Mouse (Mus musculus): ENCODE measurements around the gene Vmn2r25.
"Not testable (repeated sequence)": the region's sequence is repeated elsewhere in the genome, so short reads cannot be mapped to it uniquely, and the experiment has no call there.

The Vmn2r25 gene

GRCm38 (mm10) chr6:123853363-123853762 is at the start of gene Vmn2r25:
Gene Vmn2r25 (minus strand): TSS chr6:123853463.
- not testable (repeated sequence) for DNase-seq (ENCODE audit: low spot score in 2 of 2)

- DNase-seq (ENCODE audit: low spot score in 2 of 2): no peak
Measured at GRCm38 (mm10) chr6:123819951-123820350, 33.3 kb downstream of the Vmn2r25 start.

- DNase-seq (ENCODE audit: low spot score in 2 of 2): not testable (repeated sequence)
Measured at GRCm38 (mm10) chr6:123810291-123810690, 43.0 kb downstream of the Vmn2r25 start.

GRCm38 (mm10) chr6:123793746-123794145 is 59.5 kb downstream of the Vmn2r25 start:
- no peak for DNase-seq (ENCODE audit: low spot score in 2 of 2)

- no peak for DNase-seq (ENCODE audit: low spot score in 2 of 2)
Measured at GRCm38 (mm10) chr6:123784857-123785256, 68.4 kb downstream of the Vmn2r25 start.

- DNase-seq (ENCODE audit: low spot score in 2 of 2): no peak
Measured at GRCm38 (mm10) chr6:123778579-123778978, 74.7 kb downstream of the Vmn2r25 start, which contains the start of gene Vmn2r24. Gene Vmn2r24 (plus strand): TSS chr6:123778879.

Measured in right cerebral cortex, postnatal 36 days (tissue).